Mouse (Mus musculus) v-Abl transformed pro-B cells (cell line): ENCODE results near the gene Figla.

Experiments
- in situ Hi-C, 2 experiments: fragments of 400-800 bp; cut with MboI; formaldehyde crosslinking; loops; one replicate each; pipeline ENCODE4 v1.15.1; 2025; ENCODE audit not compliant: unreplicated experiment in 2 of 2

Gene Figla

DNA sequence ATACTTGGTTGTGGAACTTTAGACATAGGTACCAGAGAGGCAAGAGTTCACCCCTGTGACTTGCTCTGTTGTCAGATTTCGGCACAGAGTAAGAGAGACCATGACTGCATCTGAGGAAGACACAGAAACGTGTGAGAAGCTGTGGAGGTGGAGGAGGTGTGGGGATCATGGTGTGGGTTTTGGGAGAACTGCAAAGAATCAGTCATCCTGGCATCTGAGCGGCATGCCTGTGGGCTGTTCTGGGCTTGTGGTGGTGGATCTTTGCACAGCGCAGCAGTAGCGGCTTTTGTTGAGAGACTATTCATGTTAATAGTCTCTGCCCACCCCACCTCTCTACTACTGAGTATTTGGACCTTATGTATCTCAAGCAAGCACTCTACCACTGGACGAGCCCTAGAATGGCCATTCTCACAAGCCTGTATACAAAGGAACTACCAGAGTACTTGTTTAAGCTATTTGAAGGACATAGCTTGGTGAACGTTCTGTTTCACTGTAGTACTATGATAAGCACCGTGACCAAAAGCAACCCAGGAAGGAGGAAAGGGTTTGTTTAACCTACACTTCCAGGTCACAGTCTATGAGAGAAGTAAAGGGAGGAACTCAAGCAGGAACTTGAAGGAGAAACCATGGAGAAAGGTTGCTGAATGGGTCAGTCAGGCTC is 10.8 kb downstream of the Figla start:
- in situ Hi-C loops = loop anchor here in 1 of 2 experiments (5.0 to 10.0 kb wide), 2 partner anchors 308 to 336 kb away; no protein-coding TSS in a partner anchor

DNA sequence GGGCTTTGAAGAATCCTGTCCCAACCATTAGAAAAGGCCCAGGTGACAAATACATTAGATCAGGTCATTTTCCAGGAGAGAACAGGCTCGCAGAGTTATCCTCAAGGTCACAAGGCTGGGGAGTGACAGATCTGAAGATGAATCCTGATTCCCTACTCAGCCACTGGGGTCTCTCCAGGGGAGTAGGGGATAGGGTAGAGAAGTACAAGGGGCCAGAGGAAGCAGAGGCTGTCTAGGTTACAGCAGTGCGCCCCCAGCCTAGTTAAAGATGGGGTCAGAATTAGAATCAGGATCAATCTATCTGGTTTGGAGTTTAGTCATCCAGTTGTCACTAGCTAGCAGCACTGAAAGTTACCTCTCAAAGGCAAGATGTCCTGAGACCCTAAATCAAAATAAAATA is 12.2 kb downstream of the Figla start:
- in situ Hi-C loops = loop anchor here in 1 of 2 experiments (5.0 to 10.0 kb wide), 2 partner anchors 307 to 334 kb away; no protein-coding TSS in a partner anchor

- in situ Hi-C loops = loop anchor here in 1 of 2 experiments (5.0 to 10.0 kb wide), 2 partner anchors 306 to 334 kb away; no protein-coding TSS in a partner anchor
Measured at GRCm38 (mm10) chr6:86028601-86029322, 12.8 kb downstream of the Figla start, which contains the start of gene Add2. TSS of gene Add2 (plus strand) at chr6:86028681.

GRCm38 (mm10) chr6:86029323-86029713 is 13.3 kb downstream of the Figla start:
- in situ Hi-C loops = loop anchor here in 1 of 2 experiments (5.0 to 10.0 kb wide), 2 partner anchors 305 to 333 kb away; no protein-coding TSS in a partner anchor

- in situ Hi-C loops = no loop called here
Measured at GRCm38 (mm10) chr6:86031527-86031926, 15.6 kb downstream of the Figla start.

DNA sequence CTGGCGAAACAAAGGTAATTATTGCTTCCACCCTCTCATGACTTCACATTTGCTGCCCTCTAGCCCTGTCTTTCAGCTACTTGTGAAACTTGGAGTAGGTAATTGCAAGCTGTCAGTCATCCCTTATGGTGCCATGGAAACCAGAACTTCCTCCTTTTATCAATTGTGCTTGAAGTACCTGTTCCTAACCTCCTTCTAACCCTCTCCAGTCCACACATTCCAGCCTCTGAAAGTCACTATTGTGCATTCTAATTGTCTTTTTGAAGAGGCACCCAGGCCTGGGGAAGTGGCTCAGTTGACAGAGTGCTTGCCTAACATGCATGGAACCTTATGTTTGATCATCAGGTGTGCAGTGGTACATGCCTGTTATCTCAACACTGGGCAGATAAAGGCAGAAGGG is 17.7 kb downstream of the Figla start:
- in situ Hi-C loops = no loop called here

- in situ Hi-C loops = no loop called here
Measured at GRCm38 (mm10) chr6:86038901-86039300, 22.9 kb downstream of the Figla start.

DNA sequence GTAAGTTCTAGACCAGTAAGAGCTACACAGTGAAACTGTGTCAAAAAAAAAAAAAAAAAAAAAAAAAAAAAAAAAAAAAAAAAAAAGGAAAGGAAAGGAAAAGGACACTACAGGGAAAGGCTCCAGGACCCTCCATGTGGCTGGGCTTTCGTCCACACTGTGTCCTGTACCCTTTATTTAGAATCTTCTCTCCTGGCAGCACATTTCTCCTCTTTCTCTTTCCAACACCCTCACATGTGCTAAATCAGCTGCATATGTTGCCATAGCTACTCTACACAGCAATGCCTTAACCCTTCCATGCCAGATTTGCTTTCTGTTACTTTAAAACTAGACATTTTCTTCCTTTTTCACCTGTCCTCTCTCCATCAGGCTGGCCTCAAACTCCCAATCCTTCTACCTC is 24.2 kb downstream of the Figla start:
- in situ Hi-C loops = no loop called here

DNA sequence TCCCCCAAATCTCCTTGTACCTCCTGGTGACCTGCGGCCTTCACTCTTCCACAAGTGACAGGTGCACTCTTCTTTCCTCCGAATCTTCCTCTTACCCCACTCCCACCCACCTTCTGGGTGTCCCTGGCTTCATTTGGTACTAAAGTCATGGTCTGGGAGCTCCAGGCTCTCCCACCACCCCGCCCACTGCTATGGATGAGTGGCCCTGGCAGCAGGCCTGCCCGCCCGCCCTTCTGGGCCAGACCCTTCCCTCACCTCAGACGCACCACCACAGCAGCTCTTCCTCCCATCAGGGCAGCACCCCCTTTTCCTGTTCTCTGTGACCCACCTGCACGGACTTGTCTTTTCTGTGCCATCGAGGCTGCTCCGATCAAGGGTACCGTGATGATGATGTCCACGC is 31.5 kb downstream of the Figla start:
- in situ Hi-C loops = no loop called here

DNA sequence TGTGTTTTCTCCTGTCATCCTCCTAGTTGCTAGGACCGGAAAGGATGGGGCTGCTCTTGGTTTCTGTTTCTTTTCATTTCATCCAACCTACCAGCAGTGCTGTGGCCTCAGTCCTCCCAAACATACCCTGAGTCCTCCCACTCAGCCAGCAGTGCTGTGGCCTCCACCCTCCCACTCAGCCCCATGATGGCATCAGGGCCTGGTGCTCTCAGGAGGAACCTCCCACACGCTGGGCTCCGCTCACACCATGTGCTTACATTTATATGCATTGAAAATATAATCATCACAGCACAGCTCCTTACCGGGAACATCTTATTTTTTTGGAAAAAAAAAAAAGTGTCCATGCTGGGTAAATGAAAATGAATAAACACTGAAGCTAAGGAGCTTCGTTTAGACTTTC is 32.5 kb downstream of the Figla start:
- in situ Hi-C loops = no loop called here

DNA sequence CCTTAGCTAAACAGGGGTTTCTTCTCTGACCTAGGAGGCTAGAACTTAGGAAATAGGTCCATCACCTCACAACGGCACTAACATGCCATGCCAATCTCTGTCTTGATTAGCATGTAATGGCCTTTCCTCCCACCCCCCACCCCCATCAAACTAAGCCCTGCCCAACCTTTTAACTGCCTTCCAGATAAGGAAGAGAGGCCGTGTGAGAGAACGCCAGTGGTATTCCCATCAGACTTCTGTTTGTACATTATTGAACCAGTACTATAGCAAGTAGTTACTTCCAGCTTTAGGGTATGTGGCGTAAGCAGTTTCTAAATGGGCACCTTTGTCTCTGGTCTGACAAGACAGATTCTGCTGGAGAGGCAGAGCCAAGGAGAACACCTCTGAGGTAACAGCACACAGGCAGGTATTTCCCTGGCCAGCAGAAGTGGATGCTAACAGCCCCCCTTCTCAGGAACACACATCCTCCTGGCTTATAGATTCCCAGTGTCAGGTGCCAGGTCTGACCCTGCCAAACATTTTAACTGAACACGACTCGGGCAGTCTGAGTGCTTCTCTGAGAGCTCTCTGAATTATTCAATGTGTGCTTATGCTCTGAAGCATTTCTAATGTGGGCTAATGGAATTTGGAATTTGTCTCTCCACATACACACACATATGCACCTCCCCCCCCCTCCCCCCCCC is 34.8 kb downstream of the Figla start:
- in situ Hi-C loops = no loop called here

GRCm38 (mm10) chr6:86052032-86052459 is 36.1 kb downstream of the Figla start:
- in situ Hi-C loops = no loop called here

- in situ Hi-C loops = no loop called here
Measured at GRCm38 (mm10) chr6:86052556-86052955, 36.6 kb downstream of the Figla start.

DNA sequence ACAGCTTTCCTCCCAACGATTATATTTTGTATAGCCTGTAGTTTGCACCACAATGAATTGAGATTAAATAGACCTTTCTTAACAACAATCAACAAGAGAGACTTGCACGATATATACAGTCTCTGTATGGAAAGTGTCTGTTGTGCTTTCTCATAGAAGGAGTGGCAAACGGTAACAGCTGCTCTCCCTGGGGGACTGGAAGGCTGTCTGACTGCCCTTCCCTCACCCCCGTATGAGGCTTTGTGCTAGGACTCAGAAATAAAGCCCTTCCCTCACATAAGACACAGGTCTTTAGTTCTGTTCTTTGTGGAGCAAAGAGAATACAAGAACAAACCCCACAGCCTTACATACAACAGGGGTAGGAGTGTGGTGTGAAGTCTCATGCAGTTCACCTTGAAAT is 37.1 kb downstream of the Figla start:
- in situ Hi-C loops = no loop called here

DNA sequence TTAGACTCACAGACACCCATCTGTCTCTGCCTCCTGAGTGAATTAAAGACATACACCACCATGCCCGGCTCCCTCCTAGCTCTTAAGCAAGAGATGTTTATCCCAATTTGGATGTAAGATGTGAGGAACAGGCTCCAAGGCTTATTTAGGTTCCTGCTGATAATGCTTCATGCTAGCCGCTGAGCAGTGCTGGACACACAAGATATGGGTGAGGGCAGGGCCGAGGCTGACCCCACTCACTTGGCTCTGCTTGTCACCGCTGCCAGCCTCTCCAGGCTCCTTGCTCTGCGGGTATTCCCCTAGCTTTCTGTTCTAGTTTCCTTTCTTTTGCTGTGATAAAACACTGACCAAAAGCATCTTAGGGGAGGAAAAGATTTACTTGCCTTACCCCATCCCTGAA is 37.6 kb downstream of the Figla start:
- in situ Hi-C loops = no loop called here

DNA sequence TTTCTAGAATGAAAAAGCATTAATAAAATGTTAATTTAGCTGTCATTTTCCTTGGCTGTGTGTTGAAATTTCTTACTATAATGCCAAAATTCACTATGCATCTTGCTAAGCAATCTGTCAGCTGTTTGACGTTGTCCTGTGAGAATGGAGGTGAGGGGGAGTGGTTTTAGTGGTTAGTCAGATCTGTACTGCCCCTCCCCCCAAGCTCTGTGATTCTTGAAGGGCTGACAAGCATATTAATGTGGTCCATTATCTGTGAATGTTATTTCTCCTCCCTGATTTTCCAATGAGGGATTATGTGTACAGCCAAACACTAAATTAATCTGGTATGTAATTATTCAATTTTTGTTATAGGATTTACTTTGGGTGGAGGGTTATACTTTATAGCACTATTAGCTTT is 42.5 kb downstream of the Figla start:
- in situ Hi-C loops = no loop called here

DNA sequence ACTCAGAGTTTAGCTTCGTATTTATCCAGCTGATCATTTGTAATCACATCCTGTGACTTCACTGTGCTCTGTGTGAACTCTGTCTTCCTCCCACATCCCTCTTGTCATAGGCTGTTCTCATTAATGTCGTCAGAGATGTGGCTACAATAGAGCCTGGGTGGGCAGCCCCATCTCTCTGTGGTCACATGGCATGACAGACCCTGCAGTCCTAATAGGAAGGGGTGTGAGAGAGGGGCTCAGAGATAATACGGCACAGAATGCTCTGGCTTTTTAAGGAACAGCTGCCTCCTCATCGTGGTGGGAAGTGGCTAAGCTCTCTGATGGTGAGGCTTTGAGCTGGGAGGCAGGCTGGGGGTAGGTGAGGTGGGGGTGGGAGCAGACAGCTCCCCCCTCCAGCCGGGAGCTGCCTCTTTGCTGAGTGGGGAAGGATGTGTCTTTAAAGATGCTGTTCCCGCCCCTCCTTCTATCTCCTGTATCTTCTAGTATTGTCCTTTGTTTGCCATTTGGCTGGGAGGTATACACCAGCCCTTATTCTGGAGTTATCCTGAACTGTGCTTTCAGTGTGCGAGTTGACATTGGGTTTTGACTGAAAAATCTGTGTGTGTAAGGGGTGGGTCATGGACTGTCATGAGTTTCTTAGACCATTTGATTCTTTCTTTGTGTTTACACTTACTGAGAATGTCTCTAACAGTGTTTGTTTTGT is 43.3 kb downstream of the Figla start:
- in situ Hi-C loops = no loop called here

- in situ Hi-C loops = no loop called here
Measured at GRCm38 (mm10) chr6:86060170-86060569, 44.2 kb downstream of the Figla start.

DNA sequence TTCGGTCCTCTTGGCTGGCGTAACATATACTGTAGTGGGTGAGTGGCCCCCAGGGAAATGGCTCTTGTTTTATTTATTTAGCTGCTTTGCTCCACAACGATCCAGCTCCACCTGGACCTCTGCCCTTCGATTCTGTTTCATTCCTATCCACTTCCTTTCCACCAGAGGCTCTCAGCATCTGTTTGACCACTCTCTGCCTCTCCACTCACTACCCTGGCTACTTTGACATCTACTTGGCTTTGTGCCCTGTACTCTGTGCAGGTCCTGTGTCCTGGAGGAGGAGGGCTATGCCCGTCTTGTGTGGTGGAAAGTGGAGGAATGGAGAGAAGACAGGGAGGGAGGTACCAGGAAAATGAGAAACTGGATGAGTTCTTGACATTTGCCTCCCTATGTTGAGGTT is 46.3 kb downstream of the Figla start:
- in situ Hi-C loops = no loop called here

DNA sequence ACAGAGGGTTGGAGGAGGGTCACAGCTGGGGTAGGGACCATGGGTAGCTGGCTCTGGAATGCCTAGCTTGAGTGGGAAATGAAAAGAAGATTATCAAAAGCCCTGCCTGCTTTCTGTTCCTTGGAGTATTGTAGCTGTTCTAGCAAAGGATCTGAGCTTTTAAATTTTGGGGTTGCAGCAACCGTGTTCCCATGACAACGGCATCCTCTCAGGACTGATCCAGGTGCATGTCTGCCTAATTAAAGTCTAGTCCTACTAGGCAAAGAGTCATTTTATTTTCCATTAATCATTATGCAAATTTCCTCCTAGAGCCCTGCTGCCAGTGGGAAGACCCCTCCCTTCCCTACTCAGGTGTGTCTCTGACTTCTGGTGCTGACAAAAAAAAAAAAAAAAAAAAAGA is 46.7 kb downstream of the Figla start:
- in situ Hi-C loops = no loop called here
